Mouse (Mus musculus) hindbrain, embryonic 11.5 days (tissue): Measurements from ENCODE around the gene Rpl35a. TPM values are rescaled to one million over a fixed set of nuclear protein-coding genes. Genes with fewer than 3 reads are reported as not detected.

Source experiments
- microRNA counts: library from miRNA; unstranded; fragments of <30 nt; microRNA quantifications from one replicate; lab custom pipeline; 2015
- polyA plus RNA-seq: library from polyadenylated mRNA; unstranded; fragments of >200 nt; fragmentation: Nextera tagmentation; extraction: Ambion mirVana; gene quantifications from 2 replicates; pipeline ENCODE4 v1.2.1, GENCODE M21; 2014

Gene Rpl35a
- polyA plus RNA-seq, 1 experiment from 2014 or later, result 789 TPM

MicroRNA genes within 50 kb of the gene (microRNA counts, 519-probe panel; counts per million panel counts)
- not detected for microRNA mmu-miR-1947 (lab: Ali Mortazavi, UCI)

Other genes starting within 250 kb of the Rpl35a start
- gene Smbd1, start 246.0 kb upstream of the Rpl35a start, polyA plus RNA-seq, result not detected in 2 replicates
- gene Fyttd1, start 179.0 kb upstream of the Rpl35a start, polyA plus RNA-seq, result 137 and 141 TPM in 2 replicates
- gene Rubcn, start 178.7 kb upstream of the Rpl35a start, polyA plus RNA-seq, result 12.5 and 13.1 TPM in 2 replicates
- 36.8 and 54.2 TPM in 2 replicates for gene Lrch3, start 142.4 kb upstream of the Rpl35a start, polyA plus RNA-seq
- 7.7 and 8.0 TPM in 2 replicates for gene Iqcg, start 235 bp upstream of the Rpl35a start, polyA plus RNA-seq
- gene Lmln, start 6.1 kb downstream of the Rpl35a start, polyA plus RNA-seq, result 3.1 and 4.6 TPM in 2 replicates
- gene Osbpl11, start 128.6 kb downstream of the Rpl35a start, polyA plus RNA-seq, result 19.7 and 24.6 TPM in 2 replicates
- 77.2 and 87.4 TPM in 2 replicates for gene Snx4, start 195.0 kb downstream of the Rpl35a start, polyA plus RNA-seq